Mouse (Mus musculus) hindbrain, embryonic 13.5 days (tissue): ENCODE results near the gene Eci3. TPM values are rescaled to one million over a fixed set of nuclear protein-coding genes. Genes with fewer than 3 reads are reported as not detected.
"Not testable (repeated sequence)": the region's sequence is repeated elsewhere in the genome, so short reads cannot be mapped to it uniquely, and the experiment has no call there.

Experiments
- ATAC-seq: fragments of 200-750 bp; cut with Nextera tagmentation; 2 replicates; pipeline ENCODE4 v1.8.0; 2017; ENCODE audit warnings: moderate TSS enrichment; ENCODE audit not compliant: low FRiP score
- H3K27ac ChIP-seq: fragments of 300-500 bp; sonication (generic); 2 replicates; pipeline ENCODE4 v1.5.1; 2015; ENCODE audit warnings: inconsistent platforms, mild to moderate bottlenecking, moderate library complexity
- H3K27me3 ChIP-seq: fragments of 300-500 bp; sonication (generic); 2 replicates; pipeline ENCODE4 v1.6.1; 2015; ENCODE audit warnings: mild to moderate bottlenecking, inconsistent platforms
- H3K36me3 ChIP-seq: fragments of 300-500 bp; sonication (generic); 2 replicates; pipeline ENCODE4 v1.6.1; 2015; ENCODE audit warnings: mild to moderate bottlenecking, inconsistent platforms
- H3K4me1 ChIP-seq: fragments of 300-500 bp; sonication (generic); replicated peaks from 2 replicates; pipeline ENCODE4 v1.6.1; 2015; ENCODE audit warnings: inconsistent platforms
- H3K4me2 ChIP-seq: fragments of 300-500 bp; sonication (generic); 2 replicates; pipeline ENCODE4 v1.6.1; 2015; ENCODE audit warnings: inconsistent platforms, mild to moderate bottlenecking, moderate library complexity
- H3K4me3 ChIP-seq: fragments of 300-500 bp; sonication (generic); 2 replicates; pipeline ENCODE4 v1.5.1; 2015; ENCODE audit warnings: mild to moderate bottlenecking, inconsistent platforms
- H3K9ac ChIP-seq: fragments of 300-500 bp; sonication (generic); 2 replicates; pipeline ENCODE4 v1.6.1; 2015; ENCODE audit warnings: mild to moderate bottlenecking, inconsistent platforms
- H3K9me3 ChIP-seq: fragments of 300-500 bp; sonication (generic); 2 replicates; pipeline ENCODE4 v1.6.1; 2016; ENCODE audit warnings: inconsistent platforms
- WGBS: fragments of 180-500 bp; shearing (Covaris S2); methylation state at CpG from one replicate; pipeline ENCODE4 v1.1.7; 2015; 5-methylcytosine and 5-hydroxymethylcytosine counted together
- polyA plus RNA-seq: library from polyadenylated mRNA; unstranded; fragments of >200 nt; fragmentation: Nextera tagmentation; extraction: Ambion mirVana; gene quantifications from 2 replicates; pipeline ENCODE4 v1.2.1, GENCODE M21; 2015

Eci3 gene
- polyA plus RNA-seq = 0.44 and 0.65 TPM in 2 replicates

- Histone ChIP-seq H3K4me2 (peak within 1 kb of the TSS; percentile 65), H3K4me3 (peak within 1 kb of the TSS; percentile 41), H3K36me3 (no peaks in the 10 kb centered on the region), H3K27me3 (peaks cover 21% of the 10 kb centered on the region), H3K4me1 (peaks cover 17% of the 10 kb centered on the region), H3K27ac (no peak within 1 kb of the TSS), H3K9ac (peak within 1 kb of the TSS; percentile 55), H3K9me3 (no peaks in the 10 kb centered on the region)
- peak; percentile 59 for ATAC-seq
- WGBS = 3% methylated on average over 32 of the region's 32 CpGs
Measured at GRCm38 (mm10) chr13:34963511-34964397, at the start of gene Eci3. Eci3 (minus strand) TSS chr13:34963810.

- Histone ChIP-seq H3K27me3 (no peaks in the 10 kb centered on the region), H3K36me3 (no peaks in the 10 kb centered on the region), H3K9ac (no peak overlapping the region), H3K9me3 (peaks cover 8% of the 10 kb centered on the region; the same call in 1 of the 2 replicates), H3K4me2 (no peak overlapping the region), H3K4me3 (no peak overlapping the region), H3K4me1 (peaks cover 31% of the 10 kb centered on the region), H3K27ac (no peak overlapping the region)
- no peak for ATAC-seq
- WGBS = 81% methylated on average over 2 of the region's 2 CpGs
Measured at GRCm38 (mm10) chr13:34995925-34996324, 32.3 kb upstream of the Eci3 start.

GRCm38 (mm10) chr13:34993983-34994811, 30.6 kb upstream of the Eci3 start:
- peak; percentile 98 for ATAC-seq
- Histone ChIP-seq H3K4me3 (peak overlapping the region; percentile 63), H3K4me2 (peak overlapping the region; percentile 68)

GRCm38 (mm10) chr13:34993595-34993982, 30.0 kb upstream of the Eci3 start:
- Histone ChIP-seq H3K9ac (peak overlapping the region; percentile 83), H3K4me1 (peaks cover 31% of the 10 kb centered on the region), H3K4me2 (peak overlapping the region; percentile 68), H3K9me3 (peaks cover 7% of the 10 kb centered on the region; the same call in 1 of the 2 replicates), H3K27me3 (no peaks in the 10 kb centered on the region), H3K27ac (peak overlapping the region; percentile 87), H3K4me3 (peak overlapping the region; percentile 63), H3K36me3 (peaks cover 19% of the 10 kb centered on the region)
- WGBS = under 1% methylated on average over 22 of the region's 22 CpGs
- ATAC-seq = peak; percentile 72

More at GRCm38 (mm10) chr13:34993983-34994811, 30.6 kb upstream of the Eci3 start:
- peak overlapping the region; percentile 83 for H3K9ac ChIP-seq
- peaks cover 13% of the 10 kb centered on the region for H3K36me3 ChIP-seq
- peak overlapping the region; percentile 87 for H3K27ac ChIP-seq
- H3K9me3 ChIP-seq = peaks cover 8% of the 10 kb centered on the region; the same call in 1 of the 2 replicates
- WGBS = 2% methylated on average over 33 of the region's 33 CpGs
- peaks cover 31% of the 10 kb centered on the region for H3K4me1 ChIP-seq
- no peaks in the 10 kb centered on the region for H3K27me3 ChIP-seq

GRCm38 (mm10) chr13:34993085-34993484, 29.5 kb upstream of the Eci3 start:
- H3K9ac ChIP-seq = peak overlapping the region; percentile 83
- 85% methylated on average over 4 of the region's 4 CpGs for WGBS
- peak overlapping the region; percentile 63 for H3K4me3 ChIP-seq
- H3K4me2 ChIP-seq = peak overlapping the region; percentile 68
- no peak for ATAC-seq
- H3K9me3 ChIP-seq = peaks cover 2% of the 10 kb centered on the region; the same call in 1 of the 2 replicates
- H3K4me1 ChIP-seq = peaks cover 31% of the 10 kb centered on the region
- H3K27ac ChIP-seq = no peak overlapping the region
- peaks cover 24% of the 10 kb centered on the region for H3K36me3 ChIP-seq
- no peaks in the 10 kb centered on the region for H3K27me3 ChIP-seq

- 74% methylated on average over 4 of the region's 4 CpGs for WGBS
- Histone ChIP-seq H3K4me2 (peak overlapping the region; percentile 23), H3K9me3 (no peaks in the 10 kb centered on the region), H3K36me3 (peaks cover 37% of the 10 kb centered on the region), H3K9ac (no peak overlapping the region), H3K27me3 (no peaks in the 10 kb centered on the region), H3K4me3 (no peak overlapping the region), H3K4me1 (peaks cover 31% of the 10 kb centered on the region), H3K27ac (no peak overlapping the region)
- ATAC-seq = no peak
Measured at GRCm38 (mm10) chr13:34991581-34992273, 28.1 kb upstream of the Eci3 start.

- ATAC-seq, H3K9ac ChIP-seq, H3K4me1 ChIP-seq, H3K27ac ChIP-seq, H3K27me3 ChIP-seq, H3K4me3 ChIP-seq, H3K9me3 ChIP-seq, H3K4me2 ChIP-seq: not testable (repeated sequence)
- H3K36me3 ChIP-seq = peaks cover 92% of the 10 kb centered on the region
- 95% methylated on average over 1 of the region's 1 CpGs for WGBS
Measured at GRCm38 (mm10) chr13:34983479-34983878, 19.9 kb upstream of the Eci3 start.

GRCm38 (mm10) chr13:34978635-34979034, 15.0 kb upstream of the Eci3 start:
- H3K4me1 ChIP-seq, H3K9me3 ChIP-seq, H3K4me3 ChIP-seq, ATAC-seq, H3K9ac ChIP-seq, H3K4me2 ChIP-seq, H3K27ac ChIP-seq, H3K27me3 ChIP-seq: not testable (repeated sequence)
- WGBS = 65% methylated on average over 5 of the region's 5 CpGs
- H3K36me3 ChIP-seq = peaks cover 63% of the 10 kb centered on the region

GRCm38 (mm10) chr13:34977410-34977809, 13.8 kb upstream of the Eci3 start:
- Histone ChIP-seq H3K36me3 (peaks cover 55% of the 10 kb centered on the region), H3K4me2 (no peak overlapping the region), H3K27ac (no peak overlapping the region), H3K9me3 (no peaks in the 10 kb centered on the region), H3K27me3 (no peaks in the 10 kb centered on the region), H3K4me1 (no peaks in the 10 kb centered on the region), H3K9ac (no peak overlapping the region), H3K4me3 (no peak overlapping the region)
- ATAC-seq = no peak
- WGBS = 95% methylated on average over 3 of the region's 3 CpGs

GRCm38 (mm10) chr13:34976116-34976515, 12.5 kb upstream of the Eci3 start:
- 95% methylated on average over 4 of the region's 4 CpGs for WGBS
- no peaks in the 10 kb centered on the region for H3K9me3 ChIP-seq
- H3K36me3 ChIP-seq = peaks cover 43% of the 10 kb centered on the region
- H3K4me3 ChIP-seq = no peak overlapping the region
- no peak for ATAC-seq
- H3K27ac ChIP-seq = no peak overlapping the region
- no peak overlapping the region for H3K4me2 ChIP-seq
- H3K4me1 ChIP-seq = no peaks in the 10 kb centered on the region
- no peak overlapping the region for H3K9ac ChIP-seq
- H3K27me3 ChIP-seq = no peaks in the 10 kb centered on the region

GRCm38 (mm10) chr13:34973770-34974169, 10.2 kb upstream of the Eci3 start:
- ATAC-seq = no peak
- no peak overlapping the region for H3K4me2 ChIP-seq
- 65% methylated on average over 1 of the region's 1 CpGs for whole genome bisulfite sequencing
- H3K9me3 ChIP-seq = no peaks in the 10 kb centered on the region
- no peaks in the 10 kb centered on the region for H3K4me1 ChIP-seq
- no peak overlapping the region for H3K4me3 ChIP-seq
- no peak overlapping the region for H3K9ac ChIP-seq
- peaks cover 20% of the 10 kb centered on the region for H3K36me3 ChIP-seq
- H3K27me3 ChIP-seq = no peaks in the 10 kb centered on the region
- H3K27ac ChIP-seq = no peak overlapping the region

- H3K36me3 ChIP-seq = peaks cover 14% of the 10 kb centered on the region
- 52% methylated on average over 1 of the region's 1 CpGs for WGBS
- no peak overlapping the region for H3K27ac ChIP-seq
- no peaks in the 10 kb centered on the region for H3K9me3 ChIP-seq
- no peaks in the 10 kb centered on the region for H3K27me3 ChIP-seq
- H3K4me2 ChIP-seq = no peak overlapping the region
- H3K9ac ChIP-seq = no peak overlapping the region
- no peaks in the 10 kb centered on the region for H3K4me1 ChIP-seq
- H3K4me3 ChIP-seq = no peak overlapping the region
- ATAC-seq = no peak
Measured at GRCm38 (mm10) chr13:34973149-34973548, 9.5 kb upstream of the Eci3 start.
